Mouse (Mus musculus) stomach, embryonic 16.5 days (tissue): ENCODE data around the gene Sltm. TPM values are rescaled to one million over a fixed set of nuclear protein-coding genes. Genes with fewer than 3 reads are reported as not detected.
"Not testable (repeated sequence)": the region's sequence is repeated elsewhere in the genome, so short reads cannot be mapped to it uniquely, and the experiment has no call there.

Experiments used
- ATAC-seq: fragments of 200-750 bp; cut with Nextera tagmentation; 2 replicates; pipeline ENCODE4 v1.8.0; 2017; ENCODE audit warnings: moderate number of reproducible peaks, moderate TSS enrichment; ENCODE audit not compliant: insufficient read depth, low FRiP score
- H3K27ac ChIP-seq: fragments of 300-500 bp; sonication (generic); 2 replicates; pipeline ENCODE4 v1.5.1; 2014; ENCODE audit warnings: low read length
- H3K27me3 ChIP-seq: fragments of 300-500 bp; sonication (generic); 2 replicates; pipeline ENCODE4 v1.6.1; 2014; ENCODE audit warnings: low read length, control low read depth, mixed read lengths; ENCODE audit not compliant: control insufficient read depth, insufficient read depth
- H3K36me3 ChIP-seq: fragments of 300-500 bp; sonication (generic); 2 replicates; pipeline ENCODE4 v1.6.1; 2014; ENCODE audit warnings: low read length; ENCODE audit not compliant: control insufficient read depth, insufficient read depth
- H3K4me1 ChIP-seq: fragments of 300-500 bp; sonication (generic); 2 replicates; pipeline ENCODE4 v1.6.1; 2014; ENCODE audit warnings: low read length, control low read depth, mixed read lengths; ENCODE audit not compliant: control insufficient read depth, insufficient read depth
- H3K4me2 ChIP-seq: fragments of 300-500 bp; sonication (generic); 2 replicates; pipeline ENCODE4 v1.6.1; 2014; ENCODE audit warnings: low read depth, low read length, mixed read lengths
- H3K4me3 ChIP-seq: fragments of 300-500 bp; sonication (generic); replicated peaks from 2 replicates; pipeline ENCODE4 v1.5.1; 2014; ENCODE audit warnings: mild to moderate bottlenecking, low read length
- H3K9ac ChIP-seq: fragments of 300-500 bp; sonication (generic); 2 replicates; pipeline ENCODE4 v1.6.1; 2014; ENCODE audit warnings: low read length
- H3K9me3 ChIP-seq: fragments of 300-500 bp; sonication (generic); replicated peaks from 2 replicates; pipeline ENCODE4 v1.6.1; 2016; ENCODE audit warnings: low read length, control low read depth; ENCODE audit not compliant: control insufficient read depth
- WGBS: fragments of 180-500 bp; shearing (Covaris S2); extraction: QIAGEN DNeasy Blood & Tissue Kit; methylation state at CpG from one replicate; pipeline ENCODE4 v1.1.7; 2014; 5-methylcytosine and 5-hydroxymethylcytosine counted together
- polyA plus RNA-seq: library from polyadenylated mRNA; unstranded; fragments of >200 nt; fragmentation: Nextera tagmentation; extraction: Ambion mirVana; gene quantifications from 2 replicates; pipeline ENCODE4 v1.2.1, GENCODE M21; 2015

Sltm gene
- polyA plus RNA-seq, 1 experiment from 2014 or later: 49.6 TPM

DNA sequence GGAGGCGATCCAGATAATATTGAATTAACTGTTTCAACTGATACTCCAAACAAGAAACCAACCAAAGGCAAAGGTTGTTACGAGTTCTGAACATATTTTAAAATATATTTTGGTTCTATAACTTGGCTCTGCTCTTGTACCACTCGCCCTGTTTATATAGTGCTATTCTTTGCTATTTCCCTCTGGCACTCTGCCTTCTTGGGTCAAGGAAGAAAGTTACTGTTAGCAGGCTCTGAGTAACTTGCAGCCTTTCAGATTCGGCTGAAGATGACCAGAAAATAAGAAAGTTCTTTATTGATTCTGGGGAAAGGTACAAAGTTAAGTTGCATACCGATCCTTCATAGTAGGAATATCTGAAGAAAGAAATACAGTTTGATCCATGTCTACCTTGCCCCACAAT lies 1.4 kb downstream of the Sltm start:
- H3K9ac ChIP-seq: peak overlapping the region; percentile 46
- no peaks in the 10 kb centered on the region for H3K9me3 ChIP-seq
- no peak for ATAC-seq
- peaks cover 7% of the 10 kb centered on the region; the same call in 1 of the 2 replicates for H3K4me1 ChIP-seq
- WGBS: 37% methylated on average over 5 of the region's 5 CpGs
- peak overlapping the region; percentile 76 for H3K4me3 ChIP-seq
- H3K4me2 ChIP-seq: peak overlapping the region; percentile 79
- H3K27me3 ChIP-seq: no peaks in the 10 kb centered on the region
- H3K36me3 ChIP-seq: no peaks in the 10 kb centered on the region
- H3K27ac ChIP-seq: no peak overlapping the region

DNA sequence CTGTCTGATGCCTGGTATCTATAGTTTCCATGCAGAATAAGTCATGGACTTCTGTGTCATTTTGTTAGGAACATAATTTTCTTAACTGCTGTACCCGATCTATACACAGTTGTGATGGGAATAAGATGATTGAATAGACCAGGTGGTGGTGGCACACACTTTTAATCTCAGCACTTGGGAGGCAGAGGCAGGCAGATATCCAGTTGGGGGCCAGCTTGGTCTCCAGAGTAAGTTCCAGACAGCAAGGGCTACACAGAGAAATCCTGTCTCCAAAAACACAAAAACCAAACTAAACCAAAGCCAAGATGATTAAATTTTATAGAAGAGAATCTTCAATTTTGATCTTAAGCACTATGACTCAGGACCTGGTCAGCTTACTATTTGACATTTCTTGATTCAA lies 2.3 kb downstream of the Sltm start:
- H3K9ac ChIP-seq: no peak overlapping the region
- H3K36me3 ChIP-seq: no peaks in the 10 kb centered on the region
- no peaks in the 10 kb centered on the region for H3K27me3 ChIP-seq
- no peaks in the 10 kb centered on the region for H3K9me3 ChIP-seq
- H3K27ac ChIP-seq: no peak overlapping the region
- no peak for ATAC-seq
- no peak overlapping the region for H3K4me3 ChIP-seq
- WGBS: 58% methylated on average over 1 of the region's 1 CpGs
- no peak overlapping the region for H3K4me2 ChIP-seq
- peaks cover 7% of the 10 kb centered on the region; the same call in 1 of the 2 replicates for H3K4me1 ChIP-seq

DNA sequence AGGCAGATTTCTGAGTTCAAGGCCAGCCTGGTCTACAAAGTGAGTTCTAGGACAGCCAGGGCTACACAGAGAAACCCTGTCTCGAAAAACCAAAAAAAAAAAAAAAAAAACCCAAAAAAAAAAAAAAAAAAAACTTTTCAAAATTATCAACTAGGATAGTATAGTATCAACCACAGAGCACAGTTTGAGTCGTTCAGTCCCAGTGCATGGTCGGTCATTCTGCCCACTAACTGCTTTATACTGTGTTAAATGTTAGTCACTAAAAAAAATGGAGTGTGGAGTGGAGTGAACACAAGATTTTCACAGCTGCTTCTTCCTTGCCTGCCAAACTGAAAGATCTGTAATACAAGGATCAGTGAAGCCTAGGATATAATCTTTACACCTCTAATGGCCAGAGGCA lies 4.0 kb downstream of the Sltm start:
- not testable (repeated sequence) for H3K27ac ChIP-seq, ATAC-seq, H3K9me3 ChIP-seq, H3K9ac ChIP-seq, H3K36me3 ChIP-seq, H3K4me2 ChIP-seq, H3K4me3 ChIP-seq, H3K27me3 ChIP-seq, H3K4me1 ChIP-seq
- WGBS: 69% methylated on average over 3 of the region's 3 CpGs

DNA sequence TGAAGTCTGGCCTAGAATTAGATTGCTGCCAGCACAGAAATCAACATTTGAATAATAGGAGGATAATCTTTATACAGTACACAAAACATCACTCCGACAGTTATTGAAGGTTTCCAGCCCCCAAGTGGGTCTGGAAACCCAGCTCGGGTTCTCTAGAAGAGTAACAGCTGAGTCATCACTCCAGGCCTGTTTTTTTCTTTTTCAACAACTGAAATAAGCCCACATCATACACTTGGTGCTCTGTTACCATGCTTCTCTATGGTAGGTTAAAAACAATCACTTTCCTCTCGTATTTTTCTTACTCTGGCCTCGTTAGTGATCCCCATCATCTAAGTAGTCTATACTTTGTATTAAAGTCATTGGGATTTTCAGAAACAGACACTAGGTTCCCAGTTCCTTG lies 5.8 kb downstream of the Sltm start:
- H3K4me3 ChIP-seq: no peak overlapping the region
- no peak for ATAC-seq
- 67% methylated on average over 4 of the region's 4 CpGs for WGBS

DNA sequence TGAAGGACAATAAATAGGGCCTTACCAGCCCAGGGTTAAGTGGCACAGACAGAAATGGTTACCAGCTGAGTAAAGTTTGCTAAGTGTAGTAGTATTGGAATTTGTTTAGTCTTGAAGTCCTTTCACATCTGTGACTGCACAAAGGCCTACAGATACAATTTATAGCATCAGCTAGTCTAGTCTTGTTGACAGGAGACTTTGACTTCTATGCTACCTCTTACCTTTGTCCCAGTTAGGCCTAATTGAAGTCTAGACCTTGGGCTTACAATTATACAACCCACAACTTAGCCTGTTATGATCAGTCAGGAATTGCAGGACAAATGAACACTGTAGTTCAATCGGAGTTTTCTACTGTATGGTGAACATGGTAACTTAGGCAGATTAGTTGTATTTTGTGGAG lies 9.0 kb downstream of the Sltm start:
- no peak overlapping the region for H3K4me2 ChIP-seq
- peaks cover 6% of the 10 kb centered on the region; the same call in 1 of the 2 replicates for H3K9me3 ChIP-seq
- H3K9ac ChIP-seq: no peak overlapping the region
- H3K27ac ChIP-seq: no peak overlapping the region
- peaks cover 10% of the 10 kb centered on the region; the same call in 1 of the 2 replicates for H3K36me3 ChIP-seq
- no peaks in the 10 kb centered on the region for H3K4me1 ChIP-seq
- H3K4me3 ChIP-seq: no peak overlapping the region
- H3K27me3 ChIP-seq: no peaks in the 10 kb centered on the region
- no peak for ATAC-seq
- 92% methylated on average over 1 of the region's 1 CpGs for WGBS

More for the DNA sequence above, 5.8 kb downstream of the Sltm start:
- Histone ChIP-seq H3K9ac (no peak overlapping the region), H3K27me3 (no peaks in the 10 kb centered on the region), H3K4me2 (no peak overlapping the region), H3K4me1 (peaks cover 7% of the 10 kb centered on the region; the same call in 1 of the 2 replicates), H3K9me3 (peaks cover 3% of the 10 kb centered on the region; the same call in 1 of the 2 replicates), H3K27ac (no peak overlapping the region), H3K36me3 (peaks cover 10% of the 10 kb centered on the region; the same call in 1 of the 2 replicates)

DNA sequence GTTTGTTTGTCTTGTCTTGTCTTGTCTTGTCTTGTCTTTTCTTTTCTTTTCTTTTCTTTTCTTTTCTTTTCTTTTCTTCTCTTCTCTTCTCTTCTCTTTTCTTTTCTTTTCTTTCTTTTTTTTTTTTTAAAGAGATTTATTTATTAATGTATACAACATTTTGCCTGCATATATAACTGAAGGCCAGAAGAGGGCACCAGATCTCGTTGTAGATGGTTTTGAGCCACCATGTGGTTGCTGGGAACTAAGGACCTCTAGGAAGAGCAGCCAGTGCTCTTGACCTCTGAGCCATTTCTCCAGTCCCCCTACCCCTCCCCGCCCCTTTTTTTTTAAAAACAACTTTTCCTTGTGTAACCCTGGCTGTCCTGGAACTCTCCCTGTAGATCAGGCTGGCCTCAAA lies 9.7 kb downstream of the Sltm start:
- WGBS: 93% methylated on average over 2 of the region's 2 CpGs
- not testable (repeated sequence) for H3K27me3 ChIP-seq, H3K9me3 ChIP-seq, H3K9ac ChIP-seq, H3K4me3 ChIP-seq, H3K4me2 ChIP-seq, ATAC-seq, H3K4me1 ChIP-seq, H3K27ac ChIP-seq
- peaks cover 10% of the 10 kb centered on the region; the same call in 1 of the 2 replicates for H3K36me3 ChIP-seq

DNA sequence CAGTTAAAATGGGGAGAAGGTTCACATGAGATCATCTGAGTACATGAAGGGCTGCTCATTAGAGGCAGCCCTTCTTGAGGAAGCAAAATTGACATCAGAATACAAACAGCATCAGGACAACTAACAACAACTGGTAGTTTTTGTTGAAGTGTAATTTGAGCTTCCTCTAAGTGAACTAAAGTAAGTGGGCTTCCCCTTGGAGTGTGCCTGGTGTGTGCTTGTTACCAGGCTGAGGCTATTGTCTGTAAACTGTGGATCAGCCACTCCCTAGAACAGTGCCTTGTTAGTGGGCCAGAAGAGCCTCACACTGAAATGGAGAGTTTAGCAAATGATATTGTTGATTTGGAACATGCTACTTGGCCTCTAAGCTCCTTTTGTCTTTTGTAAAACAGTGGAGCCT lies 12.9 kb downstream of the Sltm start:
- Histone ChIP-seq H3K27me3 (no peaks in the 10 kb centered on the region), H3K36me3 (peaks cover 14% of the 10 kb centered on the region; the same call in 1 of the 2 replicates), H3K4me2 (no peak overlapping the region), H3K27ac (no peak overlapping the region), H3K9me3 (peaks cover 6% of the 10 kb centered on the region; the same call in 1 of the 2 replicates), H3K4me3 (no peak overlapping the region), H3K9ac (no peak overlapping the region), H3K4me1 (no peaks in the 10 kb centered on the region)
- no peak for ATAC-seq

DNA sequence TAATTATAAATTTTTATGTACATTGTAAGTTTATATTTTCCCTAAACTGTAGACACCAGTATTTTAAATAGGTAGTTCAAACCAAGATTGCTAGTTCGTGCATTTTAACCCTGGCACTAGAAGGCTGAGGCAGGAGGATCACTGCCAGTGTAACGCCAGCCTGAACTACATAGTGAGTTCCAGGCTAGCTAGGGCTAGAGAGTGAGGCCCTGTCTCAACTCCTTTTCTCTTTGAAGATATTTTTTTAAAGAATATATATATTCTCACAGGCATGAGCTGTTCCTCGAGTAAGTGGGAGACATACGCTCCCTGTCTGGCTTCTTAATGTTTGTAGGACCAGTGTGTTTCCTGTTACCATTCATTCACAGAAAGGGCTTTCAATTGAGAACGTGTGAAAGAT lies 14.2 kb downstream of the Sltm start:
- Histone ChIP-seq H3K4me2 (no peak overlapping the region), H3K4me3 (no peak overlapping the region), H3K4me1 (no peaks in the 10 kb centered on the region), H3K9ac (no peak overlapping the region), H3K36me3 (peaks cover 14% of the 10 kb centered on the region; the same call in 1 of the 2 replicates), H3K27ac (no peak overlapping the region), H3K27me3 (no peaks in the 10 kb centered on the region), H3K9me3 (peaks cover 6% of the 10 kb centered on the region; the same call in 1 of the 2 replicates)
- ATAC-seq: no peak
- 90% methylated on average over 5 of the region's 5 CpGs for WGBS

DNA sequence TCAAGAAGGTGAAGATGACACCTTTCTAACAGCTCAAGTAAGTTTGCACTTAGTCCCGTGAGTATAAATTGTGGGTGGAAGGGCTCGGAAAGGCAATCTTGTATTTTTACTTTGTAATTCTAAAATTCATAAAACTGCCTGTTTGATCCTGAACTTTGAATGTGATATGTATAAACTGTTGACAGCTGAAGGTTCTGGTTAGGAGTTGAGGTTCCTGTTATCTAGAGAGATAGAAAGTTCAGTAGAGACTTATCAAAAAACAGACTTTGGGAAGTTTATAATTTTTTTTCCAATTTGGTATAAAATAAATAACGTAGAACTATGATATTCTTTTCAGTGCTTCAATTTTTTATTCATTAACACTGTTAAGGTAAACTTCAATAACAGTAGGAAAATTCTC lies 20.3 kb downstream of the Sltm start:
- Histone ChIP-seq H3K4me3 (no peak overlapping the region), H3K27me3 (no peaks in the 10 kb centered on the region), H3K9ac (no peak overlapping the region), H3K27ac (no peak overlapping the region), H3K4me2 (no peak overlapping the region), H3K36me3 (0 out of 2 replicates have a peak, but pooled peaks cover 4% of the 10 kb centered on the region), H3K4me1 (no peaks in the 10 kb centered on the region), H3K9me3 (no peaks in the 10 kb centered on the region)
- 91% methylated on average over 3 of the region's 3 CpGs for WGBS
- no peak for ATAC-seq
